Mouse (Mus musculus) left cerebral cortex, adult 2 months (tissue): ENCODE results near the gene Kcnj3. TPM values are rescaled to one million over a fixed set of nuclear protein-coding genes. Genes with fewer than 3 reads are reported as not detected.
"Not testable (repeated sequence)": the region's sequence is repeated elsewhere in the genome, so short reads cannot be mapped to it uniquely, and the experiment has no call there.

Experiments
- DNase-seq, 2 experiments: peaks; one replicate each; pipeline ENCODE4 v3.0.0; 2021 to 2022; ENCODE audit warnings: low spot score in 2 of 2, mixed read lengths in 1 of 2; ENCODE audit errors: extremely low spot score in 1 of 2
- H3K27ac ChIP-seq: fragments of 200-600 bp; 2 replicates; pipeline ENCODE4 v1.8.1; 2022
- H3K4me3 ChIP-seq: fragments of 200-600 bp; 2 replicates; pipeline ENCODE4 v1.8.1; 2022
- CTCF ChIP-seq: fragments of 200-600 bp; IDR thresholded peaks from 2 replicates; pipeline ENCODE4 v1.8.1; 2022; ENCODE audit warnings: antibody characterized with exemption, mild to moderate bottlenecking, moderate library complexity
- intact Hi-C: fragments of 180-260 bp; cut with DNase I; formaldehyde crosslinking; loops from one replicate; pipeline ENCODE4 v1.15.1; 2025
- total RNA-seq, 2 experiments: library from RNA; stranded (reverse); gene quantifications; 2 replicates each; pipeline ENCODE4 v1.2.3; 2021

The Kcnj3 gene
- total RNA-seq, 2 experiments from 2014 or later: 112 to 117 TPM

DNA sequence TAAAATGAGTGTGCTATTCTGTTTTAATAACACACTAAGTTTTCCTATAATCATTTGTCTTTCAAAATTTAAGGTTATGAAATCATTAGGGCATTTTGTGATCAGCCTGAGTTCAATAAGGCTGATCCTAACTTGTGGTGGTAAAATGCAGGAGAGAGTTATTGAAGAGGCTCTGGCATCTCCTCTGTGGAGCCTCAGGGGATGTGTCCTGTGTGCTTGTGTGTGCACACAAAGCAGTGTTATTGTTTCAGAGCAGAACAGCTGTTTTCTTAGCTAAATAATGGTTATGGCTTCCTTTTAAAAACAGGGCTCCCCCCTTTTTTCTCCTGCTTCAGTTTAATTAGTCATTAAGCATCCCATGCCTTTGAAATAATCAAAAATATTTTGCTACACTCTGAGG is 11.5 kb downstream of the Kcnj3 start:
- no peak for DNase-seq
- TF ChIP-seq CTCF: no peak
- intact Hi-C loops: no loop called here
- Histone ChIP-seq H3K27ac (no peak overlapping the region), H3K4me3 (no peak overlapping the region)

DNA sequence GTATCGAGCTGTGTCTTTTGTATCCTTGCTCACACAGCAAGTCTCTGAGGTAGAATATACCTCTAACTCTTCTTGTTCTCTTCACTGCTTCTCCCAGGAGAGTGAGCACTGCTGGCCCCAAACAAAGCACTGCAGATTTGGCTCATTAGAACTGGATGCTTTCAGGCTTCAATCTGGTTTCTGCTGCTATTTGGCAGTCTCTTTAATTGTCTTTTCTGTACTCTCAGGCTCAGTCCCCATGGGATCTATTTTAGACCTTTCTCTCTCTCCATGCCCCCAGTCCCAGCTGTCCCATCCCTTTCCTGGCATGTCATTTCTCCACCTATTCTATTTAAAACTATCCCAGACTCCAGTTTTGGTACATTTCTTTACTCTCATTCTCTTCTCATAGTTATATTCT is 15.0 kb downstream of the Kcnj3 start:
- no peak for TF ChIP-seq CTCF
- intact Hi-C loops: loop anchor here (5.0 kb wide), 1 partner anchor 142 kb away; no protein-coding TSS in a partner anchor
- DNase-seq: peak in 1 of 2 experiments; percentile 26
- Histone ChIP-seq H3K4me3 (no peak overlapping the region), H3K27ac (peak overlapping the region; percentile 58; the same call in 1 of the 2 replicates)

DNA sequence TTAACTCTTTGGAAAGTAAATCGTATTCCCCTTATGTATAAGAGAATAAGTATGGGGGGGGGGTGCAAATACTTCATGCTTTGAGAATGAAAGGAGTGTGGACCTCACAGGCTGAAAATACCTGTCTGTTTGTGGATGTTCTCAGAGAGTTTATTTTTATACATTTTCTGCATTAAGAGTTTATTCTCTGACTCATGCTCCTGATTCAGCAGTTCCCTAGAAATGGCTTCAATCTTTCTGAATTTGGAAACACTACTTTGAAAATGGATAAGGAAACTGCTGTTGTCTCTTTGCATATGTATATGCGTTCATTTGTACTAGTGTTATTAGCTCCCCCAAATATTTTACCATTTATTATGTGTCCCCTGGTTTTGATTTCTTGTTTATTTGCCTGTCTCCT is 23.4 kb downstream of the Kcnj3 start:
- Histone ChIP-seq H3K27ac (no peak overlapping the region), H3K4me3 (no peak overlapping the region)
- TF ChIP-seq CTCF: no peak
- intact Hi-C loops: no loop called here
- no peak for DNase-seq

DNA sequence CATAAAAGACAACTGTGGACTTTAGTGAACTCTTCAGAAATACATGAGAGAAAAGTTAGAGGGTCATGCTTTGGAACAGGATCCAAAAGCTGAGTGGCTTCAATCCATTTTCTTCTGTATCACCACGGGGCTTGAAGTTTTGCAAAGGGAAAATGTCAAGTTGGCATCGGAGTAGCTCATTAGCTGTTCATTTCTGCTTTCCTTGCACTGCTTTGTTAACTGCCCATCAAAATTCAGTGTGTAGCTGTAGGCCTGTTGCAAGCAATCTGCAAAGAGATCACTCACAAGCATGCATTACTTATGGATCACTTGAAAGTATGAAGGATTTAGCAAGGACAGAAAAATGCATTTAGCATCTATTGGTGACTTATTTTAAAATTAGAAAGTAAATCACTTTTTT is 33.4 kb downstream of the Kcnj3 start:
- Histone ChIP-seq H3K27ac (no peak overlapping the region), H3K4me3 (no peak overlapping the region)
- no peak for TF ChIP-seq CTCF
- intact Hi-C loops: no loop called here
- no peak for DNase-seq

DNA sequence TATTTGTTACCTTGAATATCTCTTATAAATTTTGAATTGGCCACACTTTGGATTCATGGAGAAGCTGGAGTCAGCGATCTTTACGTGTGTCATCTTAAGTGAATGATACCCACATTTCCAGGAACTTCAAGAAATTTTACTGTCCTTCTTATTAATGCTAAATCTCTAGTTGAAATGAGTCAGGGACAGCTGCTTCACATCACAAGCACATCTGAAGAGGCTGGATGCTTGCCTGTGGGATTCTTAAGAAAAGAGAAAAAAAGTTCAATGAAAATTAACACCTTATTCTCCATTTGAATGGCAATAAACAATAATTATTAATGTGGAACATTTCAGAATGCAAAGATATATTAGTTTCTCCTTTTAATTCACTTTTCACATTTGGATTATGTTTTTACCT is 34.2 kb downstream of the Kcnj3 start:
- H3K4me3 ChIP-seq: no peak overlapping the region
- intact Hi-C loops: no loop called here
- DNase-seq: no peak
- H3K27ac ChIP-seq: no peak overlapping the region
- no peak for TF ChIP-seq CTCF

DNA sequence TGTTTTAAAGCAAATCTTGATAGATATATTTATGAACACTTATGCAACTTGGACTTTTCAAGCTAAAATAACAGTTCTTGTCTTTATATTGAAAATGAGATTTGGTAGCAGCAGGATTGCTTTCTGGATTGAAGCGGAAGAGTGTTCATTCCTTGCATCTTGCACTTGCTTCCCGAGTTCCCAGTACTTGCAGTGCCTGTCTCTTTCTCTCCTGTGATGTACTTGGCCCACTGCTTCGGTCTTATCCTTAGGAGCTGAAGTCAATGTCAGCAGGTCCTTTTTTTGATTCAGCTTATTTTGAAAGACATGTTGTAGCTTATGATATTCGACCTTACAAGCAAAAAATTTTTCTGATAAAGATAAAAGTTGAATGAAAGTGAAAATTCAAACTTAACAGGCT is 43.7 kb downstream of the Kcnj3 start:
- Histone ChIP-seq H3K4me3 (no peak overlapping the region), H3K27ac (peak overlapping the region; percentile 37)
- intact Hi-C loops: no loop called here
- no peak for DNase-seq
- TF ChIP-seq CTCF: no peak

DNA sequence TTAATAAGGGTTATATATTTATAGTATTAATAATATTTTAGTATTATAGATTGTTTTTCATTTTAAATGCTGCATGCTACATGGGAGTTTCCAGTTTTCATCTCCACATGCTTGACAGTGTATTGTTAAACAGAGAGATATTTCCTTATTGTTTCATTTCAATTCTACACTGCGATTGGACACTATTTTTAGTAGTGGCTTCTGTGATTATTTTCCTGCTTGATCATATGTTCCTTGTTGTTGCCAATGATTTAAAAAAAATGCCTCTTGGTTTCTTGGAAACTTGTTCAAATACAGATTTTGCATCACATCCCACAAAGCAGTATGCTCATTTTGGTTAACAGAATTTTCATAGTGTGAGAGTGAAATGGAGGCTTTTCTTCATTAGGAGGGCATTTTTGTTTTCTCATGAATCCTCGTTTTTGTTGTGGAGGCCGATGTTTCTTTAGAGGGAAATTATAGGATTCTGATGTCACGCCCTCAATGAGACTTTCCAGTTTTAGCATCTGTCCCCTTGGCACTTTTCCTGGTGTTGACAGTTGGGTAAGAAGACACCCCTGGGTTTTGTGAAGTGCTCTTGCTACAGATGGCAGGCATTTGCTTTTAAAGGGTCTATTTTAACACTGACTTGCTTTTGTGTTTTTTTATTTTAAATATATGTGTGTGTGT is 44.3 kb downstream of the Kcnj3 start:
- intact Hi-C loops: no loop called here
- TF ChIP-seq CTCF: no peak
- no peak overlapping the region for H3K4me3 ChIP-seq
- H3K27ac ChIP-seq: peak overlapping the region; percentile 37; the same call in 1 of the 2 replicates
- DNase-seq: no peak

DNA sequence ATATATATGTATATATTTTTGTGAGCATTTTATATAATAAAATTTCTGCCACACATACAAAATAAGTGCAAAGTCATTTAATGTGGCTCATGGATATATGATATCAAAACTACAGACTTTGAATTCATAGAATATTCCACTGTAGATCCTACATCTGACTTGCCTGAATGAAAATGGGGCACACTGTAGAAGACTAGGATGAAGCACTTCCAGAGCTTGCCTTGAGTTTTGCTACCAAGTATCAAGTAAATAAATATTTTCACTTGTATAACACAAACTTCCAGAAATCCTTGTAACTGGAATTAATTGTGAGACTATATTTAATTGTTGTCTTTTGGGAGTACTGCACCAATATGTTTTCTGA is 44.8 kb downstream of the Kcnj3 start:
- intact Hi-C loops: no loop called here
- Histone ChIP-seq H3K27ac (no peak overlapping the region; the same call in 1 of the 2 replicates), H3K4me3 (no peak overlapping the region)
- DNase-seq: no peak
- TF ChIP-seq CTCF: no peak

DNA sequence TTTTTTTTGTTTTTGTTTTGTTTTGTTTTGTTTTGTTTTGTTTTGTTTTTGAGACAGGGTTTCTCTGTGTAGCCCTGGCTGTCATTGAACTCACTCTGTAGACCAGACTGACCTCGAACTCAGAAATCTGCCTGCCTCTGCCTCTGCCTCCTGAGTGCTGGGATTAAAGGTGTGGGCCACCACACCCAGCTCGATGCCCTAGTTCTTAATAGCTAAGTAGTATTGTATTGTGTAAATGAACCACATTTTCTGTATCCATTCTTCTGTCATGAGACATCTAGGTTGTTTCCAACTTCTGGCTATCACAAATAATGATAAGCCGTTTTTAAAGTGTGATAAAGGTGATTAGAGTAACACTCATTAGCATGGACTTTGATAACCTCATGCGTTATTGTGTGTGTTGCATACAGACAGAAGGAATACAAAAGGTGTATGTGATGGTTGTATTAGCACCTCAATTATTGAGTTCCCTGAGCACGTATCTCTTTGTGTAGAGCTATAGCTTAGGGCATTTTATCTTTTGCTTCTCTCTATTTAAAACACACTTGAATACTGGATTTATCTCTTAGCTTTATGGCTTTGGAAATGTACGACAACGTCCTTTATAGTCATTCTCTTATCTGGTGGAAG is 49.8 kb downstream of the Kcnj3 start:
- H3K4me3 ChIP-seq, intact Hi-C loops, DNase-seq, H3K27ac ChIP-seq: not testable (repeated sequence)

DNA sequence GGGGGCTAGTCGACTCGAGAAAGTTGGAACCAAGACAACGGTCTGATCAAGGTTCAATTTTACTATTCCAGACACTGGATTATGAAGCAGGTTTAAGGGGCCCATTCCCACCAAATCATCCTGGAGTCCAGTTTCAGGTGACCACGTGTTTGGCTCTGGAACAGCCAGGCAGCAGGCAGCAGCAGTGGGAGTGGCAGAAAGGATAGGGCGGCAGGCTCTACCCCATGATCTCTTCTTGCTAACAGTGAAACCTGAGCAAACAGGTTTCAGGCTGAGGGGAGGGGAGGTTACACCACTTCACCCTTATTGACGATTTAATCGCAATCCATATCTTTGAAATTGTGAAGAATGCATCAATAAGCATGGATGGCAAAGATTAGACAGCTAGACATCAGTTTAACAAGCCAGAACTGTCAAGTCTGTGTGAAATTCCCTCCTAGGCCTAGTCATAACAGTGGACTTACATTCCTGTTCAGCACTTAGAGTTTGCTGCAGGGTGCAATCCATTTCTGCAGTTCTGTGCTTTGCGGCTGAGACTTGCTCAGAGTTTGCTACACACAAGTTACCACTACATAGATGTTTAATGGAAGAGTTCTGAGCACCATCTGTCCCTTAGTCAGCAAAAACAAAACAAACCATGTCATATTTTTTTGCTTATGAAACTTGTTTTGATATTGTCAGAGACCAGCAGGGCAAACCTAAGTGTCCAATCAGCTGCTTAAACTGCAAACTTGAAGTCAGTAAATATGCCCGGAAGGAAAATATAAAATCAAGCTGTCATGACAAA is 67.8 kb downstream of the Kcnj3 start:
- intact Hi-C loops: no loop called here
- no peak for TF ChIP-seq CTCF
- Histone ChIP-seq H3K4me3 (no peak overlapping the region), H3K27ac (no peak overlapping the region)
- DNase-seq: no peak

DNA sequence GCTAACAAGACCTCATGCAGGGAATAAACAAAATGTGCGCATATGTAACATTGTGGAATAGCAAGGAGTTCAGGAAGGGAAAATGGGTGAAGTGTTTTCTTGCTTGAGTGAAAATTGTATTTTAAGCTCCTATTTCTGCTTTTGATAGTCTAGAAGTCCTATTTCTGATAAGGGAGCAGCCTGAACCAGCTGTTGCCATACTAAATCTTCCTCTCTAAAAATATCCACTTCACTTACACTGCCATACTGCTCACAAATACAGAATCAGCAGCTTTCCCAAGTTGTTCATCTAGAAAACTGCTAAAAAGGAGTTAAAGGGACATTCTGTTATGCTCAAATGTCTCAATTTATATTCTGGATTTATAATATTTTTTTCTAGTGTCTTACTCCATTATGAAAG is 69.9 kb downstream of the Kcnj3 start:
- TF ChIP-seq CTCF: no peak
- DNase-seq: no peak
- H3K27ac ChIP-seq: peak overlapping the region; percentile 20
- no peak overlapping the region for H3K4me3 ChIP-seq
- intact Hi-C loops: no loop called here

DNA sequence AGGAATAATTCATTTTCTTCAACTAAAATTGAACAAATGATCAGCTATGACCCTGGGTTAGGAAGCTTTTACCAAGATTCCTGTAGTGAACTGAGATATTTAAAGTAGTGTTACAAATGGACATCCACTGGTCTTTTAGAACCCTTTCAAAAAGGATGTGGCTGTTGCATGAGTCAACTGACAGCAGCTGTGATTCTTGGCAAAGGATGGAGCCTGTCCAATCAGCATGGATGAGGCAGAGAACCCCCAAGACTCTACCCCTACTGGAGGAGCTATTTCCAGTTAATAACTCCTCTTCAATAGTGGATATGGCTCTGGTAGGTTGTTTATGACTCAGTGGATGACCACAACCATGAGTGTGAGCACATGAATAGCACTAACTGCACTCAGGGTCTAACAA is 81.5 kb downstream of the Kcnj3 start:
- intact Hi-C loops: no loop called here
- H3K27ac ChIP-seq: no peak overlapping the region
- no peak overlapping the region for H3K4me3 ChIP-seq
- TF ChIP-seq CTCF: no peak
- DNase-seq: no peak
